Mouse (Mus musculus) cerebellum, postnatal 36 days (tissue): ENCODE results near the gene Jazf1.
A peak's percentile ranks its signal among the peaks of the same experiment; 100 is the strongest.

Source experiments
- DNase-seq, 2 experiments: peaks; one replicate each; pipeline ENCODE4 v3.0.0; 2021 to 2022; ENCODE audit warnings: mixed read lengths in 2 of 2

Jazf1 gene

DNA sequence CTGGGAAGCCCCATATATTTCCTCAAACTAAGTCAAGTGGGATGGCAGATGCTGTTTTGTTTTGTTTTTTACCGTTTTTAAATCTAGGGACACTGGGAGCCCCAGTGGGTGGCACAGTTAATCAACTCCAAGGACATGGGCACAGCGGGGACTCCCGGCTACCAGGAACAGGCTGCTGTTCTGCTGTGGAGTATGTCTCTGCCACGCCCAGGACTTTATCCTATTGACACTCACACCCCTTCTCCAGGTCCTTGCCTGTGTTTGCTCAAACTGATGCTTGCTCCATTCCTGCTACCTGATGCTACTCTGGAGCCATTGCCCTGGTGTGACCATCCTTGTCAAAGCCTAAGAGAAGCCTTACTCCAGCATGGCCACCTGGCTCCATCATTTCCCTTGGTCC is 277.6 kb downstream of the Jazf1 start:
- DNase-seq: no peak

GRCm38 (mm10) chr6:52790316-52790715 is 278.1 kb downstream of the Jazf1 start:
- DNase-seq: no peak

DNA sequence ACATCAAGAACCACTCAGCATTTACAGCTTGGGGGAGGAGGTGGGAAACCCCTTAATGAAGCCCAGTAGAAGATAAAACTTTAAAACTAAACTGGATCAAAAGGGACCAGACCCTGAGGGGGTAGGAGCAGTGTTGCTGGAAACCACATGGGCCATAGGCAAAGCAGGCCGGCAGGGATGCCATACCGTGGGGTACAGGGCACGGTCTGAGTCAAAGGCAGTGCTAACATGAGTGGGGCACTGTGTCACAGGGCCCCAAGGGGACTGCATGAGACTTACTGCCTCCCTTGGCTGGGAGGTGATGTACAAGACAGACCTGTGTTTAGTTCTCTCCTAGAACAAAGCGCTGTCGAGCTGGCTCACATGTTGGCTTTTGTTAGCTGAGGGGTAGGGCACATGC is 288.9 kb downstream of the Jazf1 start:
- no peak for DNase-seq

- no peak for DNase-seq
These were observed 289.9 kb downstream of the Jazf1 start for GRCm38 (mm10) chr6:52778523-52778922.

GRCm38 (mm10) chr6:52777034-52777433 is 291.4 kb downstream of the Jazf1 start:
- DNase-seq: no peak

- DNase-seq: no peak
These were observed 292.5 kb downstream of the Jazf1 start for GRCm38 (mm10) chr6:52775956-52776355.

GRCm38 (mm10) chr6:52775350-52775749 is 293.1 kb downstream of the Jazf1 start:
- no peak for DNase-seq

DNA sequence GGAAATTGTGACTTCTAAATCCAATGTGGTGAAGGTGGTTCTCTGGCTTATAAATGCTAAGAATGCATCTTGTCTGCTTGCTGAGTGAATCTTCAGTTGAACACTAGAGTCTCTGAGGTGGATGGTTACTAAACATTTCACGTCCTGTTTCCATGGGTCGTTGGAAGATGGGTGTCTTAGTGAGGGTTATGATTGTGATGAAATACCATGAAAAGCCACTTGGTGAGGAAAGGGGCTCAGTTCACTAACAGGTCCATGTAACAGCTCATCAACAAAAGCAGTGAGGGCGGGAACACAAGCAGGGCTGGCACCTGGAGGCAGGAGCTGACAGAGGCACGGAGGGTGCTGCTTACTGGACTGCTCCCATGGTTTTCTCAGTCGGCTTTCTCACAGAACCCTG is 295.3 kb downstream of the Jazf1 start:
- no peak for DNase-seq

GRCm38 (mm10) chr6:52770789-52771188 is 297.6 kb downstream of the Jazf1 start:
- DNase-seq: no peak

- no peak for DNase-seq
These were observed 303.2 kb downstream of the Jazf1 start for GRCm38 (mm10) chr6:52765206-52765605.

- DNase-seq: no peak
These were observed 315.6 kb downstream of the Jazf1 start for GRCm38 (mm10) chr6:52752832-52753231.

GRCm38 (mm10) chr6:52734630-52735029 is 333.8 kb downstream of the Jazf1 start:
- DNase-seq: no peak

GRCm38 (mm10) chr6:52730338-52730737 is 338.1 kb downstream of the Jazf1 start:
- no peak for DNase-seq

GRCm38 (mm10) chr6:52724805-52725439 is 343.5 kb downstream of the Jazf1 start:
- peak; percentile 30 to 69 for DNase-seq
